Mouse (Mus musculus) c-Kit-negative CD71-positive TER-119-positive erythroid progenitor cells, embryonic 14.5 days (primary cell): Measurements from ENCODE around the gene Ago4.
A peak's percentile ranks its signal among the peaks of the same experiment; 100 is the strongest.

Experiments
- DNase-seq: peaks from one replicate; pipeline ENCODE4 v3.0.0-alpha.2; 2013; ENCODE audit warnings: low read depth, low spot score

Ago4 gene

DNA sequence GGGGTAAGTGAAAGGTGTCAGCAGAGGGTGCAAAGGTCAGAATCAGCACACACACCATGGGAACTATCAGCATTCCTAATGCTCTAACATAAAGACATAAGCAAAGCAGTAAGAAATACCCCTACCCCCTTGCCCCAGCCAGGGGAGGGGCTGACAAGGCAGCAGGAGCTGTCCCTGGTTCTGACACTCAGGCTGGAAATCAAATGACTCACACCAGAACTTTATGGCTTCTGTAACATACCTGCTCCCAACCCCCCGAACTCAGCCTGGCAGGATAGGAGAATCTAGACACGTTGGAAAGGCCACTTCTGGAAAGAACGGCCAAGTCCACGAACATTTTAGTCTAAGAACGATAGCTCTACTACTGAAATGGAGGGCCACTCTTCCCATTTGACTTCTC lies 60.2 kb downstream of the Ago4 start:
- no peak for DNase-seq

DNA sequence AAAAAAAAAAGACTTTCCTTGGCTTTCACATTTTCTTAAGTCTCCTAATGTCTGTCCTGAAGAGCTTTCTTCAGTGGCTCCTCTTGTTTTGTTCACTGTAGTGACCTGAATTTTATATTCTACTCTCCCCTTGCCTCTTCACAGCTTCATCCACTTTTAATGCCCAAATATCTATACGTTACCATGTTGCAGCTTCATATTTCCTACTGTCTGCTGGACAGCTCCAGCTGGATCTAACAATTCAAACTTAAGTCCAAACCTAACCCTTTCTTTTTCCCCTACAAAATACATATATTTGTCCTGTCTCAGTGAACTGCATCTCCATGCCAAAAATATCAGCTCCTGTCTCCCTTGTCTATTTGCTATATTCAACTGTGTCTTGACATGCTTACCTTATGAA lies 63.9 kb downstream of the Ago4 start:
- DNase-seq, result no peak

DNA sequence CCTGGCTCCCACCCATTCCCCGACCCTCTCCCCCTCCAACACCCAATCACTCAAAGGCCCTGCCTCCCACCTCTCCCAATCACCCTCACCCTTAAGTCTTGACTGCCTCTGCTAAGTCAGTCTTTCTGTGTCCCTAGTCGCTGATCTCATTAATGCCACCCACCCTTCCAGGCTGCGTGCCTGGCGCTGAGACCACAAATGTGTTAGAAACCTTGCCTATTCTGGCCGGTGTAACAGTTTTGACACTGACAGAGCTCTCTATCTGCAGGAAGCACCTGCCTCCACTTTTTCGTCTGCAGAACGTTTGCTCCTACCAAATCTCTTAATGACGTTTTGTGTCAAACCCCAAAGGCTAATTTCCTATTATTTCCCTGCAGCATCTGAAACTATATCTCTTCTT lies 64.3 kb downstream of the Ago4 start:
- peak; percentile 5 for DNase-seq

DNA sequence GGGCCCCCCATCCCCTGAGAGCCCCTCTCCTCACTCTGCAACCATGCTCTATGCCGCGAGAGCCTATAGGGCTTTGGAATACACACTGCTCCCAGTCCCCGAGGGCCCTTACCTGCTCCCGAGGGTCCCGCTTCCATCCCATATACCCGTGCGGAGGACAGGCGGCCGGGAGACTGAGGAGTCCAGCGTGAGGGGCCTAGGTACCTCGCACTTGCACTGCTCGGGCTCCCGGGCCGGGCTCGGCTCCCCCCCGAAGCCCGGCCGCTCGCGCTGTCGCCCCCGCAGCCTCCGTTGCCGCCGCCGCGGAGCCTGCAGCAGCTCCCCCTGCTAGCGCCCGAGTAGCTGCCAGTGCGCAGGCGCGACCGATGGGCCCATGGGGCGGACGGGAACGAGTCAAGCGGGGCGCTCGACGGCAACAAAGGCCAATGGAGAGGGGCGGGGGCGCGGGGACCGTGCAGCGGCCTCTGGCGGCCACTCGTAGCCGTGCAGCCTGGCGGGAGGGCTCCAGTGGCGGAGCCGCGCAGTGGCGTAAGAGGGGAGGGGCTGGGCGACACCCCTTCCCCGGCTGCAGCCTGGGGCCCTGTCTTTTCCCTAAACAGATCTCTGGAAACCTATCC lies 64.9 kb downstream of the Ago4 start, which contains the start of gene Ago1:
Gene Ago1 (minus strand): TSS at position 299 of the 617 bp plus-strand sequence.
- DNase-seq, result peak; percentile 72

DNA sequence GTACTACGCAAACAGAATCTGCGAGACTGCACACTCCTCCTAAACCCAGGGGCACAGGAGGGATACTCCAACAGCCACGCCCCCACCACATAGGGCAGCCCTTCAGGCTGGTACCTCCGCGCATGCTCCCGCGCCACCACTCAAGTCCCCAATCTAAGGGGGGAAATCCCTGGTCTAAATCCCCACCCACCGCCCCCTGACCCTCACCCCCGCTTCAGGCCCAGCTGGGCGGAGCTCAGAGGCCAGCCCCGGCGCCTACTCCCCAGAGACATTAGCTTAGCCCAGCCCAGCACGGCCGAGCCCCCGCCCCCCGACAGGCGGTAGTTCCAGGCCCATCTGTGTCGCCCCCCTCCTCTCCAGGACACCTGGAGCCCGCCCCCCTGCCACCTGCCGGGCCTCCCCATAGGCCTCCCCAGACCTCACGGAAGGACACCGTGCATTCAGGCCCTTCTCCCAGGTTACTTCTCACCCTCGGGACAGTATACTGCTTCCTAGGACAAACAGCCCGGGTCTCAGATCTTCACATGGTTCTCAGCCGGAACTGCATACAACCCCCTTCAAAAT lies 65.5 kb downstream of the Ago4 start:
- DNase-seq, result peak; percentile 11

DNA sequence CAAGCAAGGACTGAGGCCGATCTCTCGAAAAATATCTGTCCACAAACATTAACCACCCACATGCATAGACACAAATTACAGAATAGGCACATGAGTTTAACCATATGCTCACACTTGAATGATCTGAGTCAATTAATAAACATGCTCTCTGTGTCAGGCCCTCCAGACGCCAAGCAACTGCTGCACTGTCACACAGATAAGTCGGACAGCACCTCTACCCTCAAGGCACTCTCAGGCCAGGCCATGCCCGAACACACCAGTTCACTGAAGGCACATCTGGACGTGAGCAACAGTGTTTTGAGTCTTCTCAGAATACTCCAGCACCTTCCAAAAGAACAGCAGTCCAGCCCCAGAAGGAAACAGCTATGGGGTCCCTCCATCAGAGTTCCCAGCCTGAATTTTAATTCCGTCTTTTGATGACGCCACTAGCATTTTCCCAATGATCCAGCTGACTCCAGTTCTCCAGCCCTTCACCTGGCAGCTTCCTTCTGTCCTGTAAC lies 67.0 kb downstream of the Ago4 start:
- no peak for DNase-seq

DNA sequence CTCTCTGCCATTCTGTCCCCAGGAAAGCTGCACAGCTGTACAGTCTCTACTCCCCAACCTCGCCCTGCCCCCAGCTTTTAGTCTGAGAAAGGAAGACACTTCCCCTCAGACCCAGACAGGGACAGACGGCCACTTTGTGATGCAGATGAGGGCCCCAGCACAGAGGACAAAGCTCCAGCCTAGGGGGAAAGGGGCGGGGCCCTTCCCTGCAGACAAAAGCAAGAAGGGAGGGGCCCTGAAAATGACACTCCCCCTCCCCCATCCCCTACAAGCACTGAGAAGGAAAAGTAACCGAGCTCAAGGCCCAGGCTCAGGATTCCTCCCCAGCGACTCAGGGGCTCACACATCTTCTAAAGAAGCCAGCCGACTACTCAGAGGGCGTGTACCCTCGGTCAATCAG lies 67.4 kb downstream of the Ago4 start:
- DNase-seq, result no peak

DNA sequence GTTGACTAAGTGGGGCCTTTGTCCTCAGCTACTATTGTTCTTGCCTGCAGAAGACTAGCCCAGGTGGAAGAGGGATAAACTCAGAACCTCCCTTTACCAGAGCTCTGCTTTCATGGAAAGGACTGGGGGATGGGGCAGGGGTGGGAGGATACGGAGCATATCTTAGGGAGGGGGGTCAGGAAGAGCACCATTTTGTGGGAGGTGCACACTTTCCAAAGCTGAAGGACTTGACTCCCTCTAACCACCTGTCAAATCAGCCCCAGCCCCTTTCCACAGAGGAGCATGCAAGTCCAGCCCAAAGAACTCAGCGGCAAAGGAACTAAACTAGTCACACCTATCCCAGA lies 68.4 kb downstream of the Ago4 start:
- no peak for DNase-seq

DNA sequence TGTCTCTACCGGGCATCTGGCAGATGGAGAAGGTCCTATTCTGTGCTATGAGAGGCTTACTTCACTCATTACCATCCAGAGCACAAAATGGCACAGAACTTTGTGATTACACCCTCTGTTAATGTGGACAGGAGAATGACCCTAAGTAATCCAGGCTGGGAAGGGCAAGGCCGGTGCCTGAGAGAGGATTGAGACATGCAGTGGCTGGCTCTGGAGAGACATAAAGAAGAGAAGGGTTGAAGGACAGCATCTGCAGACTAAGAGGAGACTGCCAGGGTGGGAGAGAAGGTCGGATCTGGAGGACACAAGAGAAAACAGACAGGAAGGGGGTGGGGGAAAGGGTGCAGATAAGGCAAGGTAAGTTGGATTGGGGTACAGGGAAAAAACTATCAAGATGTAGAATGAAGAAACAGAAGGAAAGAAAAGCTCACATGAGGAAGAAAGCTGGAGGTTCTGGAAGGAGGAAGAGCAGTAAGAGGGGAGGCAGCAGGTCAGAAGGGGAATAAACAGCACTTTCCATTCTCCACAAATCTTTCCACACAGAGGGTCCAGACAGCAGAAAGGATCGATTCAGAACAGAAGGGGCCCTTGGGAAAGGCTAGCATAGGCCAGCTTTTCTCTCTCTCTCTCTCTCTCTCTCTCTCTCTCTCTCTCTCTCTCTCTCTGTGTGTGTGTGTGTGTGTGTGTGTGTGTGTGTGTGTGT lies 68.9 kb downstream of the Ago4 start:
- DNase-seq, result no peak

DNA sequence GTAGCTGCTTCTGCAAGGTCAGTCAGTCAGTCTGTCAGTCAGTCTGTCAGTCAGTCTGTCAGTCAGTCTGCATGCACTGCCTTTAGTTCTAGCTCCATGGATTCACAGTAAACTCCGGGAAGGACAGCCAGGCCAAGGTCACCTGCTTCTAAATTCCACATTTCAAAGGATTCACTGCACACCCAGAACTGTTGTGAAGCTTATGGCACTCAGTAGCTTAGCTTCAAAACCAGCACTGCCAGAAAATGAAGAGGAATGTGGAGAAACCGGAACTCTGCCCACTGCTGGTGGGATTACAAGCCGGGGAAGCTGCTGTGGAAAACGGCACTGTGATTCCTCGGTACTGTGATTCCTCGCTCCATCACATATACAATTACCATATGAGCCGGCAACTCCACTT lies 77.8 kb downstream of the Ago4 start:
- DNase-seq, result no peak

DNA sequence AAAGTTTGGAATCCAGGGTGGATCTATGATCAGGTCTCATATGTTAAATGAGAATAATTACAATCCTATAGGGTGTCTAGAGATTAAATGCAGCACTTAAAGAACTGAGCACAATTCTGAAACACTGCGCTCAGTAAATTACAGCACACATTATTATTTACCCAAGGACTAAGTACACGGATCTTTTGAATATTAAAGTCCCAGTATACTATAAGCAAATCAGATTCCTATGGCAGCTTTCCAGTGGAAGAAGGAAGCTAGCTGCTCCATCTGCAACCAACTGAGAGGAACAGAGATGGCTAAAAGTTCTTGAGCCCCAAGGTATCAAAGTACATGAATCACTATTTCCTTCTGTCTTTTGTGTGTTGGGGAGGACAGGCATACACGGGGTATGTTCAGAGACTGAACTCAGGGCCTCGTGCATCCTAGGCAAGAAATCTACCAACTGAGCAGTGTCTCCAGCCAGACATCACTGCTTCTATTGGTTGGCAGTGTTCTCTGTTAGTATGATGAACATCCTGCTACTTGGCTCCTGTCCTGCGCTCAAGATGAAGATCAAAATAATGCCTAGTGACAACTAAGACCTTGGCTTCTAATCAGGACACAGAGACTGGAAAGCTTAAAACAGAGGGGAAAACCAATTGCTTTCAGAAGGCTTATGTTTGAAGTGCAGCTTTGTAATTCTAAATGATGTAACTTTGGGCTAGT lies 78.6 kb downstream of the Ago4 start:
- DNase-seq, result no peak

DNA sequence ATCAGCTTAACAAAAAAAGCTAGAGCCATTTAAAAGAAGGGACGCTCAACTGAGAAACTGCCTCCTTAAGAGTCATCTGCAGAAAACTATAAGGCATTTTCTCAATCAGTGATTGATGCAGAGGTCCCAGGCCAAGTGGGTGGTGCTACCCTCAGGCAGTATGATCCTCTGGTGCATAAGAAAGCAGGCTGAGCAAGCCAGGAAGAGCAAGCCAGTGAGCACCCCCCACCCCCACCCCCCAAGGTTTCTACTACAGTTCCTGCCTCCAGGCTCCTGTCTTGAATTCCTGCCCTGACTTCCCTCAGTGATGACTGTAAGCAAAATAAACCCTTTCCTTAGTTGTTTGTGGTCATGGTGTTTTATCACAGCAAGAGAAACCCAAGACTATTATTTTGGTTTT lies 83.0 kb downstream of the Ago4 start:
- DNase-seq, result no peak

DNA sequence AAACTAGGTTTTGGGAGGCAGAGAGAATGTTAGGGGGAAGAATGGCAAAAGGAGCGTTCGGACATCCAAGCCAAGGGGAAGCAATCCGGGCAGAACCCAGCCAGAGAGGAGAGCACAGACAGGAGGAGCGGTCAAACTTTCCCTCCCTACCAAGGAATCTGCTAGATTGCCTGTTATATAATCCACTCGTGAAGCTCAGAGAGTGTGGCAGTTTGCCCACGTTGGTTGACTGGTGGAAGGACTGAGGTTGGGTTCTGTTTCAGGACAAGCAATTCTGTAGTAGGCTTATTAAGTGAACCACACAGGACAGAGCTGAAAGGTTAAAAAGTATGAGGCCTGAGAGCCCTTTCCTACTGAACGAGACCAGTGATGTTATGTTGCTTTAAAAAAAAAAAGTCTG lies 86.1 kb downstream of the Ago4 start:
- no peak for DNase-seq

DNA sequence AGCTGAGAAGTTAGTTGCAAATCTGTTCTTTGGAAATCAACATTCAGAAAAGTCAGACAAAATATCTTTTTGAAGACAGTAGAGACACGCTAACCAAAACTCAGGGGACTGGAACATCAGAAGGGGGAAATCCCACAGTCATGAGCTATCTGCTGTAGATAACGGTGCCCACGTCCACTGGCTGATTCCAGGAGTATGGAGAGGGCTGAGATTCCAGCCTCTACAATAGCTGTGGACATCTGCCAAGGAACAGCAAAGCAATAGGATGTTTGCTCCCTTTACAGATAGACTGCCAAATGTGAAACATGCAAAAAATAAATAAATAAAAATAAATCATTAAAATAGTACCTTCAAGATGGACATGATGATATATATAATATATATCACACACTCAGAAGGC lies 88.7 kb downstream of the Ago4 start:
- no peak for DNase-seq
